8 mouse cellular contexts compared by ENCODE assay signal in genomic region chr13:37452022-37452941, GRCm38 (mm10).
DNase-seq lines count a peak whose midpoint lies in the region; ATAC-seq and TF ChIP-seq lines count a peak whose summit lies in the region.

No protein-coding gene starts in this region.

- ATAC-seq in G1E (ENCODE audit: extremely low read depth, insufficient number of reproducible peaks, low FRiP score, poor library complexity, severe bottlenecking) = peak; percentile 22; the same call in 1 of the 2 replicates
- peak; percentile 45; the same call in 1 of the 2 replicates for ATAC-seq in hindbrain, embryonic 14.5 days (ENCODE audit: low FRiP score)

- no peak for DNase-seq in G1E (ENCODE audit: low spot score)
- peak; percentile 73 for DNase-seq in brain, adult 2 months (ENCODE audit: low read depth, low spot score)
- peak; percentile 30 to 33 for DNase-seq in frontal cortex, postnatal 25 days (ENCODE audit: low spot score in 2 of 2)
- DNase-seq in hindbrain, embryonic 14.5 days (ENCODE audit: low spot score) = no peak
- peak; percentile 27 to 46 for DNase-seq in left cerebral cortex, adult 2 months (ENCODE audit: extremely low spot score in 1 of 2, low spot score in 2 of 2)
- peak; percentile 42 to 54 for DNase-seq in right cerebral cortex, adult 2 months (ENCODE audit: low spot score in 2 of 2)
- DNase-seq in yolk sac, embryonic 10.5 days (ENCODE audit: low spot score) = peak; percentile 88

- H3K36me3 ChIP-seq in G1E (replicated peaks) (no peaks in the 10 kb centered on the region), macrophage (ENCODE audit: inconsistent target) (no peaks in the 10 kb centered on the region)
- no peaks in the 10 kb centered on the region for H3K36me3 ChIP-seq in hindbrain, embryonic 14.5 days (replicated peaks; ENCODE audit: control insufficient read depth, insufficient read depth)

- H3K79me2 ChIP-seq in macrophage (ENCODE audit: inconsistent target) = no peaks in the 10 kb centered on the region

- WGBS in hindbrain, embryonic 14.5 days = 3% methylated on average over 22 of the region's 22 CpGs
- WGBS in macrophage (ENCODE audit: missing documents) = 18% methylated on average over 22 of the region's 22 CpGs

- no peak overlapping the region for H3K4me3 ChIP-seq in G1E (ENCODE audit: low read depth, low read length)
- peak overlapping the region; percentile 20 for H3K4me3 ChIP-seq in hindbrain, embryonic 14.5 days (replicated peaks; ENCODE audit: low read length)
- H3K4me3 ChIP-seq in left cerebral cortex, adult 2 months = peak overlapping the region; percentile 38
- peak overlapping the region; percentile 9; the same call in 1 of the 2 replicates for H3K4me3 ChIP-seq in macrophage (ENCODE audit: inconsistent target)

- peaks cover 12% of the 10 kb centered on the region for H3K4me1 ChIP-seq in G1E (ENCODE audit: insufficient read depth, low read depth, low read length)
- H3K4me1 ChIP-seq in hindbrain, embryonic 14.5 days (replicated peaks; ENCODE audit: control insufficient read depth, insufficient read depth, low read length) = peaks cover 18% of the 10 kb centered on the region; the same call in 1 of the 2 replicates

- H3K4me2 ChIP-seq in hindbrain, embryonic 14.5 days (replicated peaks) = peak overlapping the region; percentile 48

- no peak overlapping the region for H3K27ac ChIP-seq in hindbrain, embryonic 14.5 days
- peak overlapping the region; percentile 90 for H3K27ac ChIP-seq in left cerebral cortex, adult 2 months
- peak overlapping the region; percentile 93 for H3K27ac ChIP-seq in macrophage

- H3K27me3 ChIP-seq in G1E (ENCODE audit: insufficient read depth, low read length) = peaks cover 35% of the 10 kb centered on the region
- 0 out of 2 replicates have a peak, but pooled peaks cover 5% of the 10 kb centered on the region for H3K27me3 ChIP-seq in hindbrain, embryonic 14.5 days (ENCODE audit: control insufficient read depth, insufficient read depth, low read length)

- intact Hi-C loops in left cerebral cortex, adult 2 months (cut with DNase I) = loop anchor here (2.0 to 10.0 kb wide), 5 partner anchors 17 to 753 kb away; partner anchors contain the start of genes Cage1, Riok1 and Snrnp48

- H3K9ac ChIP-seq in hindbrain, embryonic 14.5 days = peak overlapping the region; percentile 13; the same call in 1 of the 2 replicates

- TF ChIP-seq CTCF in G1E (IDR thresholded peaks at IDR 0.05; ENCODE audit: low read depth, low read length) = no peak
- TF ChIP-seq CTCF in left cerebral cortex, adult 2 months (IDR thresholded peaks at IDR 0.05) = peak; percentile 30; the same call in 1 of the 2 replicates

- no peaks in the 10 kb centered on the region for H3K9me3 ChIP-seq in G1E (replicated peaks)
- no peaks in the 10 kb centered on the region for H3K9me3 ChIP-seq in hindbrain, embryonic 14.5 days (ENCODE audit: control insufficient read depth, low read length)

Comparison
In these comparisons a context has a peak if more than half of its experiments do, and no peak if none do; other contexts are left out.
1. DNase-seq: peak in brain, adult 2 months (single experiment), frontal cortex, postnatal 25 days (2 of 2), left cerebral cortex, adult 2 months (2 of 2), right cerebral cortex, adult 2 months (2 of 2) and yolk sac, embryonic 10.5 days (single experiment); none in G1E (single experiment) and hindbrain, embryonic 14.5 days (single experiment).